Mouse (Mus musculus) CH12.LX (cell line): ENCODE results near the gene Lrriq4.
A peak's percentile ranks its signal among the peaks of the same experiment; 100 is the strongest.

Experiments
- CTCF ChIP-seq, 2 experiments: IDR thresholded peaks in 1 of 2; conservative IDR thresholded peaks in 1 of 2; 2 replicates each; pipeline ENCODE4 v1.5.1; 2011 to 2012; ENCODE audit warnings: low read depth in 2 of 2, low read length in 2 of 2, improper control_type of control experiment in 1 of 2, inconsistent platforms in 1 of 2, mild to moderate bottlenecking in 1 of 2, moderate library complexity in 1 of 2
- E2F4 ChIP-seq: IDR thresholded peaks from 2 replicates; pipeline ENCODE4 v1.6.1; 2011; ENCODE audit warnings: low read depth, low read length, improper control_type of control experiment; ENCODE audit not compliant: insufficient replicate concordance
- MAFK ChIP-seq: IDR thresholded peaks from 2 replicates; pipeline ENCODE4 v1.6.1; 2011; ENCODE audit warnings: low read length, improper control_type of control experiment; ENCODE audit not compliant: insufficient replicate concordance
- RCOR1 ChIP-seq: conservative IDR thresholded peaks from 2 replicates; pipeline ENCODE4 v1.6.1; 2012; ENCODE audit warnings: low read depth, mild to moderate bottlenecking, inconsistent platforms, low read length, improper control_type of control experiment
- ZNF384 ChIP-seq: IDR thresholded peaks from 2 replicates; pipeline ENCODE4 v1.6.1; 2012; ENCODE audit warnings: low read depth, low read length, improper control_type of control experiment, inconsistent platforms

DNA sequence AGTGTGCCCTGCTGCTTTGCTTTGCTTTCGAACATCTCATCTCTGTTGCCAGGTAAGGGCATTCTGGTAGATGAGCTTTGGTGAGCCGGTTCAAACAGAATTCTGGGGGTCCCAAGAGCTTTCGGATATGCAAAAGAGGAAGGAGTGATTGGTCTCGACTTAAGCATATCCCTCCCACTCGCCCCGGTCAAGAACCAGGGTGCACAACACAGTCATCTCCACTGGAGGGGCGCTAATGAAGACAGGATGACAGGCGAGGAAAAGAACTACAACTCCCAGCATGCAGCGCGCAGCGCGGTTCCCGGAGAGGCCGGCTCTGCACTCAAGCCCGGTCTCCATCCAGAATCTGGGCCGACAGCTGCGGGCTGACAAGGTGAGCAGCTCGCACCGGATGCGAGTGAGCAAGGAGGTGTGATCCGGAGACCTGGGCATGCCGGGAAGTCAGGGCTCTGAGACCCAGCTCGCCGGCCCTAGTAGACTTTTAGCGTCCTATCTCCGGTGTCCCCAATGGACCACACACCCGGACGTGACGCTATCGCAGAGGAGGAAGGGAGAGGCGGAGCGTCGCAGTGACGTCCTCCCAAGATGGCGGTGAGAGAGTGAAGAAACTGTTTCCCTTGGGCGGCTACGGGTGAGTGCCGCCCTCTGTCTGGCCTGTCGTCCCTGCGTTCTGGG, 42.1 kb upstream of the Lrriq4 start, which contains the start of gene Mynn:
- TF ChIP-seq CTCF (conservative IDR thresholded peaks at IDR 0.05 in 1 of 2, IDR thresholded peaks at IDR 0.05 in 1 of 2; ENCODE audit: low read depth in 2 of 2, low read length in 2 of 2) (peak in 1 of 2 experiments; percentile 65; a peak in 2 of 4 replicates), MAFK (0 out of 2 replicates have a peak, but pooled peaks have one; percentile 11), RCOR1 (no peak), E2F4 (peak; percentile 56; the same call in 1 of the 2 replicates), ZNF384 (no peak)
